Mouse (Mus musculus) MEL (cell line): ENCODE data around the gene Snx17. TPM values are rescaled to one million over a fixed set of nuclear protein-coding genes. Genes with fewer than 3 reads are reported as not detected.
A peak's percentile ranks its signal among the peaks of the same experiment; 100 is the strongest.

Experiments used
- DNase-seq: peaks from one replicate; pipeline ENCODE4 v3.0.0; 2011; ENCODE audit warnings: low read depth, low spot score
- H3K27ac ChIP-seq: 2 replicates; pipeline ENCODE4 v1.5.1; 2012; ENCODE audit warnings: low read depth, mild to moderate bottlenecking, control low read depth, low read length, moderate library complexity; ENCODE audit not compliant: control insufficient read depth
- H3K27me3 ChIP-seq, 2 experiments: fragments of 150-350 bp in 1 of 2; sonication (generic) in 1 of 2; 2 replicates each; pipeline ENCODE4 v1.6.1; 2012; ENCODE audit warnings: low read length in 2 of 2, mild to moderate bottlenecking in 2 of 2, improper control_type of control experiment in 1 of 2, moderate library complexity in 1 of 2; ENCODE audit not compliant: insufficient read depth in 2 of 2, control insufficient read depth in 1 of 2
- H3K36me3 ChIP-seq, 2 experiments: 2 replicates each; pipeline ENCODE4 v1.6.1; 2012 to 2014; ENCODE audit warnings: low read length in 2 of 2, improper control_type of control experiment in 1 of 2, inconsistent platforms in 1 of 2, mild to moderate bottlenecking in 1 of 2; ENCODE audit not compliant: insufficient read depth in 2 of 2, control insufficient read depth in 1 of 2
- H3K4me1 ChIP-seq, 2 experiments: fragments of 150-350 bp in 1 of 2; sonication (generic) in 1 of 2; 2 replicates each; pipeline ENCODE4 v1.6.1; 2012; ENCODE audit warnings: low read length in 2 of 2, improper control_type of control experiment in 1 of 2, mild to moderate bottlenecking in 1 of 2; ENCODE audit not compliant: insufficient read depth in 2 of 2, control insufficient read depth in 1 of 2
- H3K4me3 ChIP-seq, 2 experiments: fragments of 150-350 bp in 1 of 2; sonication (generic) in 1 of 2; 2 replicates each; pipeline ENCODE4 v1.5.1; 2012; ENCODE audit warnings: low read depth in 2 of 2, low read length in 2 of 2, mild to moderate bottlenecking in 2 of 2, moderate library complexity in 2 of 2, control low read depth in 1 of 2, improper control_type of control experiment in 1 of 2; ENCODE audit not compliant: control insufficient read depth in 1 of 2, insufficient read depth in 1 of 2
- H3K79me2 ChIP-seq: 2 replicates; pipeline ENCODE4 v1.6.1; 2012; ENCODE audit warnings: mild to moderate bottlenecking, low read length, moderate library complexity; ENCODE audit not compliant: control insufficient read depth, poor library complexity, insufficient read depth
- H3K9ac ChIP-seq: 2 replicates; pipeline ENCODE4 v1.6.1; 2012; ENCODE audit warnings: low read depth, mild to moderate bottlenecking, control low read depth, low read length, moderate library complexity; ENCODE audit not compliant: control insufficient read depth, poor library complexity, severe bottlenecking
- H3K9me3 ChIP-seq: fragments of 150-350 bp; sonication (generic); replicated peaks from 2 replicates; pipeline ENCODE4 v1.6.1; 2012; ENCODE audit warnings: mild to moderate bottlenecking, low read length, improper control_type of control experiment, moderate library complexity; ENCODE audit not compliant: insufficient read depth
- BHLHE40 ChIP-seq: IDR thresholded peaks from 2 replicates; pipeline ENCODE4 v1.6.1; 2012; ENCODE audit warnings: low read depth, mild to moderate bottlenecking, inconsistent platforms, low read length, improper control_type of control experiment, borderline replicate concordance
- CHD1 ChIP-seq: IDR thresholded peaks from 2 replicates; pipeline ENCODE4 v1.6.1; 2012; ENCODE audit warnings: low read depth, mild to moderate bottlenecking, inconsistent platforms, low read length, improper control_type of control experiment
- CHD2 ChIP-seq: IDR thresholded peaks from 2 replicates; pipeline ENCODE4 v1.6.1; 2011; ENCODE audit warnings: low read length, improper control_type of control experiment
- CTCF ChIP-seq, 3 experiments: IDR thresholded peaks in 2 of 3; conservative IDR thresholded peaks in 1 of 3; 2 replicates each; pipeline ENCODE4 v1.5.1; 2011 to 2012; ENCODE audit warnings: low read length in 3 of 3, low read depth in 2 of 3, mild to moderate bottlenecking in 2 of 3, improper control_type of control experiment in 1 of 3, inconsistent platforms in 1 of 3, mixed read lengths in 1 of 3, moderate library complexity in 1 of 3; ENCODE audit not compliant: control insufficient read depth in 1 of 3, insufficient read depth in 1 of 3, poor library complexity in 1 of 3, severe bottlenecking in 1 of 3
- E2F4 ChIP-seq: IDR thresholded peaks from 2 replicates; pipeline ENCODE4 v1.6.1; 2011; ENCODE audit warnings: low read depth, low read length, improper control_type of control experiment, borderline replicate concordance
- ELF1 ChIP-seq: IDR thresholded peaks from 2 replicates; pipeline ENCODE4 v1.6.1; 2014; ENCODE audit warnings: low read depth, mild to moderate bottlenecking, inconsistent platforms, low read length, improper control_type of control experiment, moderate library complexity
- EP300 ChIP-seq, 2 experiments: IDR thresholded peaks; 2 replicates each; pipeline ENCODE4 v1.6.1; 2011; ENCODE audit warnings: improper control_type of control experiment in 2 of 2, low read length in 2 of 2, low read depth in 1 of 2, mild to moderate bottlenecking in 1 of 2
- GABPA ChIP-seq: IDR thresholded peaks from 2 replicates; pipeline ENCODE4 v1.6.1; 2012; ENCODE audit warnings: low read depth, mild to moderate bottlenecking, inconsistent platforms, low read length, improper control_type of control experiment, moderate library complexity
- KAT2A ChIP-seq: conservative IDR thresholded peaks from 2 replicates; pipeline ENCODE4 v1.6.1; 2012; ENCODE audit warnings: low read depth, low read length, improper control_type of control experiment, inconsistent platforms
- MAX ChIP-seq: IDR thresholded peaks from 2 replicates; pipeline ENCODE4 v1.6.1; 2011; ENCODE audit warnings: low read length, improper control_type of control experiment
- MAZ ChIP-seq: IDR thresholded peaks from 2 replicates; pipeline ENCODE4 v1.6.1; 2012; ENCODE audit warnings: low read depth, mild to moderate bottlenecking, inconsistent platforms, low read length, improper control_type of control experiment
- MXI1 ChIP-seq: IDR thresholded peaks from 2 replicates; pipeline ENCODE4 v1.6.1; 2011; ENCODE audit warnings: mild to moderate bottlenecking, low read depth, low read length, improper control_type of control experiment
- MYC ChIP-seq: IDR thresholded peaks from 2 replicates; pipeline ENCODE4 v1.6.1; 2011; ENCODE audit warnings: low read depth, mild to moderate bottlenecking, low read length, improper control_type of control experiment, moderate library complexity
- NELFE ChIP-seq: IDR thresholded peaks from 2 replicates; pipeline ENCODE4 v1.6.1; 2011; ENCODE audit warnings: low read depth, low read length, improper control_type of control experiment
- NRF1 ChIP-seq: IDR thresholded peaks from 2 replicates; pipeline ENCODE4 v1.6.1; 2014; ENCODE audit warnings: low read depth, mild to moderate bottlenecking, inconsistent platforms, low read length, improper control_type of control experiment, moderate library complexity; ENCODE audit not compliant: poor library complexity, insufficient read depth, severe bottlenecking
- POLR2A ChIP-seq, 2 experiments: IDR thresholded peaks; 2 replicates each; pipeline ENCODE4 v1.6.1; 2011 to 2012; ENCODE audit warnings: low read length in 2 of 2, mild to moderate bottlenecking in 2 of 2, control low read depth in 1 of 2, improper control_type of control experiment in 1 of 2, low read depth in 1 of 2, moderate library complexity in 1 of 2; ENCODE audit not compliant: control insufficient read depth in 1 of 2, insufficient read depth in 1 of 2, poor library complexity in 1 of 2
- POLR2AphosphoS2 ChIP-seq: IDR thresholded peaks from 2 replicates; pipeline ENCODE4 v1.6.1; 2011; ENCODE audit warnings: low read length, improper control_type of control experiment
- RAD21 ChIP-seq: IDR thresholded peaks from 2 replicates; pipeline ENCODE4 v1.6.1; 2011; ENCODE audit warnings: mild to moderate bottlenecking, low read depth, low read length, improper control_type of control experiment
- RCOR1 ChIP-seq: IDR thresholded peaks from 2 replicates; pipeline ENCODE4 v1.6.1; 2012; ENCODE audit warnings: low read depth, mild to moderate bottlenecking, inconsistent platforms, low read length, improper control_type of control experiment
- SIN3A ChIP-seq: IDR thresholded peaks from 2 replicates; pipeline ENCODE4 v1.6.1; 2012; ENCODE audit warnings: low read length, improper control_type of control experiment, inconsistent platforms
- TAL1 ChIP-seq: IDR thresholded peaks from 2 replicates; pipeline ENCODE4 v1.6.1; 2012; ENCODE audit warnings: mild to moderate bottlenecking, inconsistent platforms, low read length, moderate library complexity, mixed read lengths
- TCF12 ChIP-seq: IDR thresholded peaks from 2 replicates; pipeline ENCODE4 v1.6.1; 2014; ENCODE audit warnings: low read depth, mild to moderate bottlenecking, inconsistent platforms, low read length, improper control_type of control experiment, moderate library complexity
- USF2 ChIP-seq, 2 experiments: IDR thresholded peaks; 2 replicates each; pipeline ENCODE4 v1.6.1; 2011 to 2012; ENCODE audit warnings: improper control_type of control experiment in 2 of 2, low read length in 2 of 2, borderline replicate concordance in 1 of 2, inconsistent platforms in 1 of 2, low read depth in 1 of 2, mild to moderate bottlenecking in 1 of 2; ENCODE audit not compliant: insufficient read depth in 1 of 2
- ZKSCAN1 ChIP-seq: IDR thresholded peaks from 2 replicates; pipeline ENCODE4 v1.6.1; 2012; ENCODE audit warnings: low read depth, mild to moderate bottlenecking, inconsistent platforms, low read length, improper control_type of control experiment, moderate library complexity
- ZNF384 ChIP-seq: IDR thresholded peaks from 2 replicates; pipeline ENCODE4 v1.6.1; 2012; ENCODE audit warnings: low read depth, mild to moderate bottlenecking, inconsistent platforms, low read length, improper control_type of control experiment
- polyA plus RNA-seq, 2 experiments: library from polyadenylated mRNA; stranded (reverse) in 1 of 2; unstranded in 1 of 2; fragments of >175 nt in 1 of 2; fragments of >200 nt in 1 of 2; gene quantifications; 2 replicates each; pipeline versions ENCODE4 v1.2.1 to v1.2.4; 2012; ENCODE audit warnings: low replicate concordance in 2 of 2, low read depth in 1 of 2; ENCODE audit not compliant: insufficient read length in 2 of 2, insufficient read depth in 1 of 2, missing spikeins in 1 of 2
- total RNA-seq: library from RNA; depleted of rRNA; stranded (reverse); fragments of 300-350 nt; gene quantifications from 2 replicates; pipeline ENCODE4 v1.2.3, GENCODE M21; 2012

Snx17 gene
- total and polyA plus RNA-seq, 3 experiments: 85.1 to 85.6 TPM; not detected in 1

DNA sequence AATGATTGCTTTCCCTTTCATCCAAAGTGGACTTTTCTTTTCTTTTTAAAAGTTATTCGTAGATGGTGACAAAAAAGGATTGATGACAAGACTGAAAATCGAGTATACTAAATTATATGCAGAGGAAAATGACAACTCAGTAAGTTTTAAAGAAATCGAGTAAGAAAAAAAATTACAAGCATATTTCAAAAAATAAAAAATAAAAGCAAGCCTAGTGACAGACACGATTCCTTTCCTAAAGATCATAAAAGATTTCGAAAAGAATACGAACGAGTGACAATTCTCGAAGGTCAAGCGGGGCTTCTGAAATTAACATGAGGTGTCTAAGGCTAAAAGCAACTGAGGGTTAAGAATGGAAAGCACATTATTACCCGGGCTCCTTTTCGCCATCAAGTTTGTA, 26.4 kb downstream of the Snx17 start:
- no peaks in the 10 kb centered on the region for H3K27me3 ChIP-seq
- H3K9ac ChIP-seq: peak overlapping the region; percentile 95
- TF ChIP-seq RCOR1 (no peak), RAD21 (no peak), CHD1 (peak; percentile 67; the same call in 1 of the 2 replicates), TAL1 (no peak), NRF1 (no peak), BHLHE40 (no peak), MXI1 (peak; percentile 8), ZKSCAN1 (no peak), USF2 (IDR thresholded peaks at IDR 0.05; ENCODE audit: borderline replicate concordance in 1 of 2, insufficient read depth in 1 of 2, low read depth in 1 of 2, low read length in 2 of 2) (no peak), SIN3A (peak; percentile 54), MAX (0 out of 2 replicates have a peak, but pooled peaks have one; percentile 4), TCF12 (no peak), ELF1 (no peak), CTCF (IDR thresholded peaks at IDR 0.05 in 2 of 3, conservative IDR thresholded peaks at IDR 0.05 in 1 of 3; ENCODE audit: control insufficient read depth in 1 of 3, insufficient read depth in 1 of 3, low read depth in 2 of 3, low read length in 3 of 3, poor library complexity in 1 of 3, severe bottlenecking in 1 of 3) (no peak), CHD2 (no peak), GABPA (no peak), POLR2AphosphoS2 (no peak), MYC (no peak), ZNF384 (no peak), MAZ (peak; percentile 9; the same call in 1 of the 2 replicates), POLR2A (IDR thresholded peaks at IDR 0.05; ENCODE audit: control insufficient read depth in 1 of 2, insufficient read depth in 1 of 2, low read depth in 1 of 2, low read length in 2 of 2, poor library complexity in 1 of 2) (no peak), E2F4 (0 out of 2 replicates have a peak, but pooled peaks have one; percentile 50), NELFE (no peak), EP300 (IDR thresholded peaks at IDR 0.05; ENCODE audit: low read depth in 1 of 2, low read length in 2 of 2) (no peak), KAT2A (0 out of 2 replicates have a peak, but pooled peaks have one; percentile 6)
- DNase-seq: no peak
- H3K4me3 ChIP-seq: peak overlapping the region; percentile 74
- peaks cover 15 to 19% of the 10 kb centered on the region in 2 experiments for H3K4me1 ChIP-seq
- peak overlapping the region; percentile 84 for H3K27ac ChIP-seq
- H3K36me3 ChIP-seq: peaks cover 17 to 43% of the 10 kb centered on the region in 2 experiments
- peaks cover 57% of the 10 kb centered on the region for H3K79me2 ChIP-seq
- no peaks in the 10 kb centered on the region for H3K9me3 ChIP-seq
